Mouse (Mus musculus): ENCODE measurements around the gene Clip2.

- no peak for TF ChIP-seq CTCF (IDR thresholded peaks at IDR 0.05; ENCODE audit: borderline replicate concordance, control insufficient read depth, extremely low read depth, insufficient read depth, low read length, poor library complexity)
- TF ChIP-seq POLR2A (IDR thresholded peaks at IDR 0.05; ENCODE audit: control insufficient read depth, extremely low read depth, insufficient read depth, low read length, poor library complexity) = no peak
Observed at GRCm38 (mm10) chr5:134458416-134458815, 93.8 kb downstream of the Clip2 start.
